Mouse (Mus musculus): ENCODE results near the gene Car9. TPM values are rescaled to one million over a fixed set of nuclear protein-coding genes. Genes with fewer than 3 reads are reported as not detected.

Gene Car9
- polyA plus RNA-seq, 1 experiment from 2014 or later = 3.8 TPM

GRCm38 (mm10) chr4:43528487-43528886 lies 21.7 kb downstream of the Car9 start:
- H3K4me1 ChIP-seq (ENCODE audit: control insufficient read depth, insufficient read depth, low read length) = peaks cover 10% of the 10 kb centered on the region; the same call in 1 of the 2 replicates
- H3K9ac ChIP-seq (ENCODE audit: low read length) = no peak overlapping the region
- H3K27me3 ChIP-seq (ENCODE audit: control insufficient read depth, insufficient read depth, low read length) = no peaks in the 10 kb centered on the region
- H3K36me3 ChIP-seq (ENCODE audit: control insufficient read depth, insufficient read depth) = peaks cover 27% of the 10 kb centered on the region
- 79% methylated on average over 9 of the region's 9 CpGs for WGBS
- no peak for ATAC-seq (replicated peaks; ENCODE audit: extremely low read depth, insufficient read depth, low FRiP score)
- no peak overlapping the region for H3K4me2 ChIP-seq (ENCODE audit: low read depth, low read length)
- H3K9me3 ChIP-seq (replicated peaks; ENCODE audit: control insufficient read depth, low read length) = no peaks in the 10 kb centered on the region
- H3K4me3 ChIP-seq (ENCODE audit: low read length) = no peak overlapping the region
- no peak overlapping the region for H3K27ac ChIP-seq (ENCODE audit: low read length)

GRCm38 (mm10) chr4:43530081-43530501 lies 23.3 kb downstream of the Car9 start:
- H3K27ac ChIP-seq (ENCODE audit: low read length) = peak overlapping the region; percentile 33; the same call in 1 of the 2 replicates
- peaks cover 43% of the 10 kb centered on the region for H3K36me3 ChIP-seq (ENCODE audit: control insufficient read depth, insufficient read depth)
- ATAC-seq (replicated peaks; ENCODE audit: extremely low read depth, insufficient read depth, low FRiP score) = no peak
- H3K4me3 ChIP-seq (ENCODE audit: low read length) = no peak overlapping the region
- H3K4me2 ChIP-seq (ENCODE audit: low read depth, low read length) = no peak overlapping the region
- peaks cover 10% of the 10 kb centered on the region; the same call in 1 of the 2 replicates for H3K4me1 ChIP-seq (ENCODE audit: control insufficient read depth, insufficient read depth, low read length)
- no peak overlapping the region; the same call in 1 of the 2 replicates for H3K9ac ChIP-seq (ENCODE audit: low read length)
- H3K27me3 ChIP-seq (ENCODE audit: control insufficient read depth, insufficient read depth, low read length) = no peaks in the 10 kb centered on the region
- H3K9me3 ChIP-seq (replicated peaks; ENCODE audit: control insufficient read depth, low read length) = no peaks in the 10 kb centered on the region
- WGBS = 29% methylated on average over 8 of the region's 8 CpGs

DNA sequence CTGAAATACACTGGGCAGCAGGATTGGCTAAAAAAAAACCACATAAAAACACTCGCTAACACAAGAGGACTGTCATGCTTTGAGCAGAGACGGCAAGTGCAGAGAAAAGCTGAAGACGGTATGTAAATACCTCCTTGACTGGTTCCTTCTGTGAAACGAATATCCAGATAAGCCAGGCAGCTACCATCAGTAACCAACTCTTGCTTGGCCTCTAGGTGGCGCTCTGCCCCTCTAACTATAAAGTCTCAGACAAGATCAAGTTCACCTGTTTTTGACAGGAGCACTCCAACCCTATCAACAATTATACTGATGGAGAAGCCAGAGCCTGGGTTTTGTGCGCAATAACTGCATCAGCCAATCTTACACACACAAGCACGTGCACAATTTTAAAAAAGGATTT lies 23.8 kb downstream of the Car9 start:
- no peak overlapping the region; the same call in 1 of the 2 replicates for H3K9ac ChIP-seq (ENCODE audit: low read length)
- H3K36me3 ChIP-seq (ENCODE audit: control insufficient read depth, insufficient read depth) = peaks cover 48% of the 10 kb centered on the region
- H3K4me2 ChIP-seq (ENCODE audit: low read depth, low read length) = no peak overlapping the region
- peaks cover 10% of the 10 kb centered on the region; the same call in 1 of the 2 replicates for H3K4me1 ChIP-seq (ENCODE audit: control insufficient read depth, insufficient read depth, low read length)
- H3K4me3 ChIP-seq (ENCODE audit: low read length) = no peak overlapping the region
- no peaks in the 10 kb centered on the region for H3K9me3 ChIP-seq (replicated peaks; ENCODE audit: control insufficient read depth, low read length)
- 16% methylated on average over 7 of the region's 7 CpGs for WGBS
- peak overlapping the region; percentile 23; the same call in 1 of the 2 replicates for H3K27ac ChIP-seq (ENCODE audit: low read length)
- ATAC-seq (replicated peaks; ENCODE audit: extremely low read depth, insufficient read depth, low FRiP score) = no peak; the same call in 1 of the 2 replicates
- no peaks in the 10 kb centered on the region for H3K27me3 ChIP-seq (ENCODE audit: control insufficient read depth, insufficient read depth, low read length)

- no peak overlapping the region for H3K4me2 ChIP-seq (ENCODE audit: low read depth, low read length)
- no peaks in the 10 kb centered on the region for H3K27me3 ChIP-seq (ENCODE audit: control insufficient read depth, insufficient read depth, low read length)
- H3K4me1 ChIP-seq (ENCODE audit: control insufficient read depth, insufficient read depth, low read length) = peaks cover 10% of the 10 kb centered on the region; the same call in 1 of the 2 replicates
- WGBS = 82% methylated on average over 9 of the region's 9 CpGs
- no peak for ATAC-seq (replicated peaks; ENCODE audit: extremely low read depth, insufficient read depth, low FRiP score)
- H3K4me3 ChIP-seq (ENCODE audit: low read length) = no peak overlapping the region
- H3K9me3 ChIP-seq (replicated peaks; ENCODE audit: control insufficient read depth, low read length) = no peaks in the 10 kb centered on the region
- no peak overlapping the region for H3K9ac ChIP-seq (ENCODE audit: low read length)
- H3K36me3 ChIP-seq (ENCODE audit: control insufficient read depth, insufficient read depth) = peaks cover 71% of the 10 kb centered on the region
- H3K27ac ChIP-seq (ENCODE audit: low read length) = no peak overlapping the region
These were observed 26.5 kb downstream of the Car9 start for GRCm38 (mm10) chr4:43533270-43533669.

- ATAC-seq (replicated peaks; ENCODE audit: extremely low read depth, insufficient read depth, low FRiP score) = no peak
- H3K27me3 ChIP-seq (ENCODE audit: control insufficient read depth, insufficient read depth, low read length) = no peaks in the 10 kb centered on the region
- 96% methylated on average over 8 of the region's 8 CpGs for WGBS
These were observed 28.9 kb downstream of the Car9 start for GRCm38 (mm10) chr4:43535628-43536027.

GRCm38 (mm10) chr4:43536031-43536430 lies 29.3 kb downstream of the Car9 start:
- no peak for ATAC-seq (replicated peaks; ENCODE audit: extremely low read depth, insufficient read depth, low FRiP score)
- Histone ChIP-seq H3K9ac (ENCODE audit: low read length) (no peak overlapping the region), H3K4me2 (ENCODE audit: low read depth, low read length) (no peak overlapping the region), H3K4me3 (ENCODE audit: low read length) (no peak overlapping the region), H3K27me3 (ENCODE audit: control insufficient read depth, insufficient read depth, low read length) (no peaks in the 10 kb centered on the region), H3K4me1 (ENCODE audit: control insufficient read depth, insufficient read depth, low read length) (no peaks in the 10 kb centered on the region), H3K36me3 (ENCODE audit: control insufficient read depth, insufficient read depth) (peaks cover 95% of the 10 kb centered on the region), H3K9me3 (replicated peaks; ENCODE audit: control insufficient read depth, low read length) (no peaks in the 10 kb centered on the region), H3K27ac (ENCODE audit: low read length) (no peak overlapping the region)
- WGBS = 85% methylated on average over 9 of the region's 9 CpGs

More at GRCm38 (mm10) chr4:43535628-43536027, 28.9 kb downstream of the Car9 start:
- no peaks in the 10 kb centered on the region for H3K9me3 ChIP-seq (replicated peaks; ENCODE audit: control insufficient read depth, low read length)
- H3K36me3 ChIP-seq (ENCODE audit: control insufficient read depth, insufficient read depth) = peaks cover 94% of the 10 kb centered on the region
- H3K27ac ChIP-seq (ENCODE audit: low read length) = no peak overlapping the region
- no peak overlapping the region for H3K4me3 ChIP-seq (ENCODE audit: low read length)
- H3K9ac ChIP-seq (ENCODE audit: low read length) = no peak overlapping the region
- H3K4me1 ChIP-seq (ENCODE audit: control insufficient read depth, insufficient read depth, low read length) = peaks cover 3% of the 10 kb centered on the region; the same call in 1 of the 2 replicates
- H3K4me2 ChIP-seq (ENCODE audit: low read depth, low read length) = no peak overlapping the region

GRCm38 (mm10) chr4:43542044-43542443 lies 35.3 kb downstream of the Car9 start:
- 79% methylated on average over 3 of the region's 3 CpGs for WGBS
- Histone ChIP-seq H3K4me2 (ENCODE audit: low read depth, low read length) (no peak overlapping the region), H3K9ac (ENCODE audit: low read length) (no peak overlapping the region), H3K27me3 (ENCODE audit: control insufficient read depth, insufficient read depth, low read length) (no peaks in the 10 kb centered on the region), H3K4me3 (ENCODE audit: low read length) (no peak overlapping the region), H3K4me1 (ENCODE audit: control insufficient read depth, insufficient read depth, low read length) (no peaks in the 10 kb centered on the region; the same call in 1 of the 2 replicates), H3K36me3 (ENCODE audit: control insufficient read depth, insufficient read depth) (peaks cover 95% of the 10 kb centered on the region), H3K27ac (ENCODE audit: low read length) (no peak overlapping the region), H3K9me3 (replicated peaks; ENCODE audit: control insufficient read depth, low read length) (no peaks in the 10 kb centered on the region)
- ATAC-seq (replicated peaks; ENCODE audit: extremely low read depth, insufficient read depth, low FRiP score) = no peak

- no peak for ATAC-seq (replicated peaks; ENCODE audit: extremely low read depth, insufficient read depth, low FRiP score)
- H3K27me3 ChIP-seq (ENCODE audit: control insufficient read depth, insufficient read depth, low read length) = no peaks in the 10 kb centered on the region
- 81% methylated on average over 12 of the region's 12 CpGs for WGBS
- no peak overlapping the region for H3K27ac ChIP-seq (ENCODE audit: low read length)
- no peak overlapping the region for H3K4me2 ChIP-seq (ENCODE audit: low read depth, low read length)
- H3K4me3 ChIP-seq (ENCODE audit: low read length) = no peak overlapping the region
- H3K9ac ChIP-seq (ENCODE audit: low read length) = no peak overlapping the region
- H3K36me3 ChIP-seq (ENCODE audit: control insufficient read depth, insufficient read depth) = peaks cover 95% of the 10 kb centered on the region
- H3K4me1 ChIP-seq (ENCODE audit: control insufficient read depth, insufficient read depth, low read length) = no peaks in the 10 kb centered on the region; the same call in 1 of the 2 replicates
- no peaks in the 10 kb centered on the region for H3K9me3 ChIP-seq (replicated peaks; ENCODE audit: control insufficient read depth, low read length)
These were observed 39.7 kb downstream of the Car9 start for GRCm38 (mm10) chr4:43546375-43547047.

DNA sequence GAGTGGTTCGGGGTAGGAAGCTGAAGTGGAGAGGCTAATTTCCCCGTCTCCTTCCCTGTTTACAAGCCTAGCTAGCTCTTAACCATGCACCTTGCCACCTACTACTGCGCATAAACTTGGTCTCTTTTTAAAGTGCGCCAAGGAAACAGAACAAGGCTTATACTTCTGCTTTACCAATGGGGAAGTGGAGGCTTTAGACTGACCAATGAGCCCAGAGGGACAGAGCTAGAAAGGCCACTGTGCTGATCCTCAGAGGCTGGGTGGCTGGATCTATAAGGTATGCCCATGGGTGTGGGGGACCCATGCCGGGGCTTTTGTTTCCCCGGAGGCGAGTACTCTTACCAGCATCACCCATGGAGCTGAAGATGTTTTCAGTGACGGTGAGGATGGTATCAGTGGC lies 40.4 kb downstream of the Car9 start:
- no peak overlapping the region for H3K9ac ChIP-seq (ENCODE audit: low read length)
- H3K36me3 ChIP-seq (ENCODE audit: control insufficient read depth, insufficient read depth) = peaks cover 95% of the 10 kb centered on the region
- no peak overlapping the region for H3K4me3 ChIP-seq (ENCODE audit: low read length)
- no peak overlapping the region for H3K27ac ChIP-seq (ENCODE audit: low read length)
- no peaks in the 10 kb centered on the region for H3K27me3 ChIP-seq (ENCODE audit: control insufficient read depth, insufficient read depth, low read length)
- 90% methylated on average over 8 of the region's 8 CpGs for WGBS
- no peaks in the 10 kb centered on the region; the same call in 1 of the 2 replicates for H3K4me1 ChIP-seq (ENCODE audit: control insufficient read depth, insufficient read depth, low read length)
- no peak for ATAC-seq (replicated peaks; ENCODE audit: extremely low read depth, insufficient read depth, low FRiP score)
- no peak overlapping the region for H3K4me2 ChIP-seq (ENCODE audit: low read depth, low read length)
- H3K9me3 ChIP-seq (replicated peaks; ENCODE audit: control insufficient read depth, low read length) = peaks cover 2% of the 10 kb centered on the region
